Mouse (Mus musculus): Measurements from ENCODE around the gene Zfp58.

DNA sequence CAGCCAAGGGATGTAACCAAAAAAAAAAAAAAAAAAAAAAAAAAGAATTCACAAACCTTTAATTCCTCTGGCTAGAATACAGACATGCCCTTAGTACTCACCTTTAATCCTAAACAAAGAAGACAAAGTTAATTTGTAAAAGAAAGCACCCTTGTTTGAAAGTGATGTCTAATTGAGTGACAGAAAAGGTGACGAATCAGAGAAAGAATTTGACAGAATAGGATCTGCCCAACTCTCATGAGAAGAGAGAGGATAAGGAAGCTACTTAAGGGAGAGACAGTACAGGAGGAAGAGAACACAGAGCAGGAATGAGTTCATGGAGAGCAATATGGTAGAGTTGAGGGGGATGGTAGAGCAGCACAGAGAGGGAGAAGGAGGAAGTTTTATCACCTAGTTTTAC is 4.7 kb downstream of the Zfp58 start:
- TF ChIP-seq CTCF (IDR thresholded peaks at IDR 0.05; ENCODE audit: control insufficient read depth, insufficient read depth, insufficient replicate concordance, low read depth, low read length) (no peak), POLR2A (IDR thresholded peaks at IDR 0.05; ENCODE audit: control insufficient read depth, low read depth, low read length) (no peak)
